Mouse (Mus musculus) kidney, adult 18-20 months (tissue): ENCODE measurements at regions not wholly inside any gene's neighbourhood (a gene's known extent, or its start where the extent isn't known, plus 50 kb on each side); places are given as distances from the start of the nearest gene placed in this dataset.
"Not testable (repeated sequence)": the region's sequence is repeated elsewhere in the genome, so short reads cannot be mapped to it uniquely, and the experiment has no call there.

Source experiments
- DNase-seq: peaks from one replicate; pipeline ENCODE4 v3.0.0; 2021

- DNase-seq: peak; percentile 71
These were observed 161.5 kb downstream of the Hpcal1 start for GRCm38 (mm10) chr12:17852138-17852537.

GRCm38 (mm10) chr12:17872491-17872890 is 181.8 kb downstream of the Hpcal1 start:
- not testable (repeated sequence) for DNase-seq

- DNase-seq: peak; percentile 85
These were observed 190.9 kb downstream of the Hpcal1 start for GRCm38 (mm10) chr12:17881371-17882116.

DNA sequence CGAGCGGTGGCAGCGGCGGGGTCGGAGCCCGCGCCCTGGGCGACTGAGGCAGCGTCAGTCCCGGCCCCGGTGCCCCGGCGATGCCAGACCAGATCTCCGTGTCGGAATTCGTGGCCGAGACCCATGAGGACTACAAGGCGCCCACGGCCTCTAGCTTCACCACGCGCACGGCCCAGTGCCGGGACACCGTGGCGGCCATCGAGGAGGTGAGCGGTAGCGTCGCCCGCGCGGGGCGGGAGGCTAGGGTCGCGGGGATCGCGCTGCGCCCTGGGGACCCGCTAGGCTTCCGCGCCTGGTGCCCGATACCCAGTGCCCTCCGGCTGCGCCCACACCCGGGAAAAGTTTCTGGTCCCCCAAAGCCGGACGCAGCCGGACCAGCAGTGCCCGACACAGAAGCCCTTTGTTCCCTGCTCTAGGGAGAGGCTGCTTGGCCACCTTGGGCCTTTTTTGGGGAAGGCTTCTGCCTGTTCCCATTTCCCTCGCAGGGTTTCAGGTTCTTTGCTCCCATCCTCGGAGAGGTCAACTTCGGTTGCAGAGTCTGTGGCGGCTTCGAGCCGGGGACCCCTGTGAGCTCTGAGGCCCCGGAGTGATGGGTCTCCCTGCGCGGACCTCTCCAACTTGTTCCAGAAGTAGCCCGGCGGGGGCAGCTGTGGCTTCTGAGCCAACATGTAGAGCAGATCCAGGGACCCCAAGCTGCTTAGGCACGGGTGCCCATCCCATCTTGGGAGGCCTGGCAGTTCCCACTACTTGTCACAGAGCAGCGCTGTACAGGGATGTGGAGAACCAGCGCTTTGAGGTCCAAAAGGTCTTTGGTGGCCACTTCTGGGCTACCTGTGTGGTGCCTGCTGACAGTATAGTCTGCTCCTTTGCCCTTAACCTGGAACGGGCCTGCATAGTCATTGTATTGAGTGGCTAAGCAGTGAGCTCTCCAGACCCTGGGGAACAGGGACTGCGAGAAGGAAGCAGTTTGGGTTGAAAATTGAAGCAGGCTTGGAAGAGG is 191.8 kb downstream of the Hpcal1 start:
- DNase-seq: peak; percentile 17

DNA sequence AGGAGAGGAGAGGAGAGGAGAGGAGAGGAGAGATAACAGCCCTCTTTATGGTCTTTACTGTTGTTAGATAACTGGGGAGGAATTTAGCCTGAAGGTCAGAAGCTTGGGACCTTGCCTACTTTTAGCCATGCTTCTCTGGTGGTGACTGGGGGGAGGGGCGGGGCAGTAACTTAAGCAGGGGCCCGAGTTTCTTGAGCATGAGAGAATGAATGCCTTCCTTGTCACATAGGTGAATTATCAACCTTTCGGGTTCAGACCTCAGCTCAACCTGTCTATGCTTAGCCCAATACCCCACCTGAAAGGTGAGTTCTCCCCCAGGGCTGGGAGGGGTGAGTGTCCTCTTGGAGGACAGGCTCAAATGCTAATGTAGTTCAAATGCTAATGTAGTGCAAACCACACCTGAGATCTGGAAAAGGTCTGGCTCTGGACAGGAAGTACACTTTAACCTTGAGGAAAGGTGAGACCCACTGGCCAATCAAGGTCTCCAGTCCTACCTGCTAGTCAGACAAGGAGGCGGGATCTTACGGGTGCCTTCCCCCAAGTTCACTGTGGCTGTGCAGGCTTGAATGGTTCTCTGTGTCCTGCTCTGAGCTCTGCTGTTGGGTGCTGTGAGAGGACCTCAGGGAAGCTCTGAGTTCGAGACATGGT is 201.1 kb downstream of the Hpcal1 start:
- not testable (repeated sequence) for DNase-seq

- not testable (repeated sequence) for DNase-seq
These were observed 222.4 kb downstream of the Hpcal1 start for GRCm38 (mm10) chr12:17913058-17913457.
